Mouse (Mus musculus): Measurements from ENCODE around the gene Pbld2. TPM values are rescaled to one million over a fixed set of nuclear protein-coding genes. Genes with fewer than 3 reads are reported as not detected.

Pbld2 gene
- polyA plus RNA-seq, 1 experiment from 2014 or later, result 1.6 TPM

GRCm38 (mm10) chr10:63064516-63064915 is 40.4 kb downstream of the Pbld2 start:
- Histone ChIP-seq H3K27me3 (no peaks in the 10 kb centered on the region), H3K4me2 (no peak overlapping the region), H3K4me3 (replicated peaks) (no peak overlapping the region), H3K36me3 (no peaks in the 10 kb centered on the region), H3K9ac (no peak overlapping the region), H3K27ac (no peak overlapping the region), H3K9me3 (replicated peaks) (no peaks in the 10 kb centered on the region), H3K4me1 (replicated peaks) (no peaks in the 10 kb centered on the region)
- DNase-seq, result no peak
- no peak for ATAC-seq (ENCODE audit: low read depth)
- WGBS (ENCODE audit: insufficient replicate concordance), result 65% methylated on average over 9 of the region's 9 CpGs

DNA sequence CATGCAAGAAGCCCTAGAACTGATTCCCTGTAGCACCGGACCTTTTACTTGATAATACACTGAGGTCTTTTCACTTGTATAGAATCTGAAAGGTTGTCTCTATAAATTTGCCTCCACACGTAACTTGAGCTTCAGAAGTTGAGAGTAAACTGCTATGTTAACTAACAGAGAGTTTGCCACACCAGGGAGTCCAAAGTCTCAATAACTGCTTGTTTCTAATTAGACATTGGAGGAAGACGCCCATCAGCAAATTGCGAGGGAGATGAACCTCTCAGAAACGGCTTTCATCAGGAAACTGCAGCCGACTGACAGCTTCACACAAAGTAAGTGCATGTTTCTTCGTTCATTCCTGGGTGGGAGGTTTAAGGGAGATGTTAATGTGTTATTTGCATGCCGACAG is 41.4 kb downstream of the Pbld2 start:
- no peaks in the 10 kb centered on the region for H3K36me3 ChIP-seq
- ATAC-seq (ENCODE audit: low read depth) (no peak), DNase-seq (no peak)
- H3K9ac ChIP-seq, result no peak overlapping the region
- no peak overlapping the region for H3K27ac ChIP-seq
- H3K4me2 ChIP-seq, result no peak overlapping the region
- WGBS (ENCODE audit: insufficient replicate concordance), result 56% methylated on average over 8 of the region's 8 CpGs
- no peak overlapping the region for H3K4me3 ChIP-seq (replicated peaks)
- H3K4me1 ChIP-seq (replicated peaks), result no peaks in the 10 kb centered on the region
- no peaks in the 10 kb centered on the region for H3K9me3 ChIP-seq (replicated peaks)
- H3K27me3 ChIP-seq, result no peaks in the 10 kb centered on the region

GRCm38 (mm10) chr10:63065988-63066387 is 41.9 kb downstream of the Pbld2 start:
- Histone ChIP-seq H3K9ac (no peak overlapping the region), H3K9me3 (replicated peaks) (no peaks in the 10 kb centered on the region), H3K27ac (no peak overlapping the region), H3K36me3 (no peaks in the 10 kb centered on the region), H3K4me3 (replicated peaks) (no peak overlapping the region), H3K27me3 (no peaks in the 10 kb centered on the region), H3K4me1 (replicated peaks) (no peaks in the 10 kb centered on the region), H3K4me2 (no peak overlapping the region)
- DNase-seq, result peak; percentile 36
- no peak for ATAC-seq (ENCODE audit: low read depth)
- 8% methylated on average over 5 of the region's 5 CpGs for WGBS (ENCODE audit: insufficient replicate concordance)

DNA sequence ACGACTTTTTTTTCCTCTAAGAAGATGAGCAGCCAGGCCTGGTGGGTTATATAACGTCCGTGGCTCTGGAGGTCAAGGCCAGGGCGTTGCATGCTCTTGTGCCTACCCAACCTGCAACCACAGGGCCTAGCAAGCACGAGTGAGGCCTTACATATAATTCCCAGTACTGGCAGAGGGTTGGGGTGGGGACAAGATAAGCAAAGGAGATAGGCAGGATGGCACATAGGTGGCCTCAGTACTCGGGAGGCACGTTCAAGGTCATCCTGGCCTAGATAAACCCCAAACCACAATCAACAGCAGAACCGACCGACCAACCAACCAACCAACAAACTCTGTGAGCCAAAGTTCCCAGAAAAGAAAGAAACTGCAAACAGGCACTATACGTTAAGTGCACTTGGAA is 62.2 kb downstream of the Pbld2 start:
- H3K9ac ChIP-seq, result no peak overlapping the region
- DNase-seq (peak; percentile 11), ATAC-seq (ENCODE audit: low read depth) (peak; percentile 87)
- no peaks in the 10 kb centered on the region for H3K36me3 ChIP-seq
- H3K27me3 ChIP-seq, result peaks cover 25% of the 10 kb centered on the region
- peaks cover 20% of the 10 kb centered on the region for H3K4me1 ChIP-seq (replicated peaks)
- H3K4me3 ChIP-seq (replicated peaks), result no peak overlapping the region
- H3K27ac ChIP-seq, result 0 out of 2 replicates have a peak overlapping the region, but pooled peaks have one; percentile 4
- no peaks in the 10 kb centered on the region for H3K9me3 ChIP-seq (replicated peaks)
- 26% methylated on average over 10 of the region's 10 CpGs for WGBS (ENCODE audit: insufficient replicate concordance)
- no peak overlapping the region for H3K4me2 ChIP-seq

GRCm38 (mm10) chr10:63089103-63089757 is 65.1 kb downstream of the Pbld2 start:
- no peak overlapping the region for H3K9ac ChIP-seq
- H3K27me3 ChIP-seq, result peaks cover 25% of the 10 kb centered on the region
- H3K4me2 ChIP-seq, result peak overlapping the region; percentile 39; the same call in 1 of the 2 replicates
- peaks cover 13% of the 10 kb centered on the region for H3K4me1 ChIP-seq (replicated peaks)
- no peak overlapping the region for H3K27ac ChIP-seq
- 29% methylated on average over 8 of the region's 8 CpGs for WGBS (ENCODE audit: insufficient replicate concordance)
- no peak overlapping the region for H3K4me3 ChIP-seq (replicated peaks)
- no peak for ATAC-seq (ENCODE audit: low read depth)
- H3K36me3 ChIP-seq, result no peaks in the 10 kb centered on the region
- H3K9me3 ChIP-seq (replicated peaks), result no peaks in the 10 kb centered on the region
- DNase-seq, result no peak

- Histone ChIP-seq H3K4me2 (peak overlapping the region; percentile 39), H3K4me1 (replicated peaks) (peaks cover 12% of the 10 kb centered on the region), H3K9ac (no peak overlapping the region), H3K27ac (no peak overlapping the region), H3K9me3 (replicated peaks) (no peaks in the 10 kb centered on the region), H3K36me3 (no peaks in the 10 kb centered on the region), H3K4me3 (replicated peaks) (no peak overlapping the region), H3K27me3 (peaks cover 25% of the 10 kb centered on the region)
- DNase-seq (no peak), ATAC-seq (ENCODE audit: low read depth) (no peak)
- 11% methylated on average over 26 of the region's 26 CpGs for WGBS (ENCODE audit: insufficient replicate concordance)
These were observed 65.8 kb downstream of the Pbld2 start for GRCm38 (mm10) chr10:63089758-63090571.

DNA sequence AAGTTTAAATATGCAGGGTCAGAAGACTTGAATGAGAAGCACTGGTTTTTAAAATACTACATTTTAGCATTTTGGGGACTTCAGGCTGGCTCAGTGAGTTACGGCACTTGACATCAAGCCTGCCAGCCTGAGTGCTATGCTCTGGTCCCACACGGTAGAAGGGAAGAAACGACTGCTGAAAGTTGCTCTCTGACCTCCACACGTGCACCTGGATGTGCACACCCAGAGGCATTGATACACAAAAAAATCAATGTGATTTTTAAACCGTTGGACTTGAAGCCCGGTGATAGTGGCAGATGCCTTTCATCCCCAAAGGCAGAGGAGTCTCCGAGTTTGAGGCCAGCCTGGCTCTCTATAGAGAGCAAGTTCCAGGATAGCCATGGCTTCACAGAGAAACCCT is 67.8 kb downstream of the Pbld2 start:
- no peak overlapping the region for H3K4me2 ChIP-seq
- no peak overlapping the region for H3K27ac ChIP-seq
- DNase-seq (no peak), ATAC-seq (ENCODE audit: low read depth) (no peak)
- no peak overlapping the region for H3K9ac ChIP-seq
- H3K27me3 ChIP-seq, result peaks cover 29% of the 10 kb centered on the region
- H3K4me1 ChIP-seq (replicated peaks), result peaks cover 1% of the 10 kb centered on the region
- 58% methylated on average over 7 of the region's 7 CpGs for WGBS (ENCODE audit: insufficient replicate concordance)
- H3K9me3 ChIP-seq (replicated peaks), result no peaks in the 10 kb centered on the region
- H3K36me3 ChIP-seq, result no peaks in the 10 kb centered on the region
- H3K4me3 ChIP-seq (replicated peaks), result no peak overlapping the region

DNA sequence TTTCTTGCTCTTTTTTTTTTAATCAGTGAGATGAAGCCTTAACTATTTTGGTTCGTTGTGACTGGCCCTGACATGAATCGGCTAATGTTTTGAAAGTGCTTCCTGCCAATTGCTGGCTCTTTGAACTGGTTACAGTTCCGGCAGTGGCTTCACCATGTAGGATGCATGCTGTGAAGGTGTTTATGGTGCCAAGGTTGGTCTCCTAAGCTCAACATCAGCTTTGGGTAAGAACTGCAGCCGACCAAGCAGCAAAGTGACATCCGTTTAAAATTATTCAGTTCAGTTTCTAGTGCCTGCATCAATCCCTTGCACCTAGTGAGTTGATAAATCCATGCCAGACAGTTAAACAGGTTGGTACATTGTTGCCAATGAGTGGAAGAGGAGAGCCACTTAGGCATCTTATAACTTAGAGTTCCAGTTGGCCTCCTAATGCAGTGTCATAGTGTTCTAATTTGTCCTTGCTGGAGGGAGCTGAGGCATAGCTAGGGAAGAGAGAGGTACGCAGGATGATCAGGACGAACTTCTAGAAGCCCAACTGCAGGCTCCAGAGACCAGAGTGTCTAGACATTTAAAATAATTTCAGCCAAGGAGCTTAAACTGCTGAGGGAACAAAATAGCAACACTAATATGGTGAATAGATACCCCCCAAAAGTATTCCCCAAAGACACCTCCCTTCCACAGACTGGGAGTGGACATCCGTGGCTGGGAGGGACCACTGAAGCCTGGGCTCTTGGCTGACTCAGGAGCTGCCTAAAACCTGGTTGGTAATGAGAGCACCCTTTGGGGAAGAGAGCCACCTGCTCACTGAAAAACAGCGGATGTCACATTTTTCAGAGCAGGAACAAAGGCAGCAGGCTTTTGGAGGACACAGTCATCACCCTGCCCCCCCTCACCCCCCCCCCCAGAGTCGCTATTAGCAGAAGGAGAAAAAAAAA is 68.8 kb downstream of the Pbld2 start:
- H3K4me3 ChIP-seq (replicated peaks), result no peak overlapping the region
- H3K4me1 ChIP-seq (replicated peaks), result no peaks in the 10 kb centered on the region
- no peak overlapping the region for H3K4me2 ChIP-seq
- H3K36me3 ChIP-seq, result no peaks in the 10 kb centered on the region
- ATAC-seq (ENCODE audit: low read depth), result no peak
- WGBS (ENCODE audit: insufficient replicate concordance), result 58% methylated on average over 10 of the region's 10 CpGs
- no peak overlapping the region for H3K9ac ChIP-seq
- H3K27ac ChIP-seq, result no peak overlapping the region
- H3K27me3 ChIP-seq, result peaks cover 34% of the 10 kb centered on the region
- no peaks in the 10 kb centered on the region for H3K9me3 ChIP-seq (replicated peaks)
- no peak for DNase-seq

- Histone ChIP-seq H3K9me3 (replicated peaks) (no peaks in the 10 kb centered on the region), H3K27me3 (peaks cover 47% of the 10 kb centered on the region), H3K4me3 (replicated peaks) (no peak overlapping the region), H3K9ac (no peak overlapping the region), H3K36me3 (no peaks in the 10 kb centered on the region), H3K4me2 (no peak overlapping the region), H3K27ac (no peak overlapping the region), H3K4me1 (replicated peaks) (0 out of 2 replicates have a peak, but pooled peaks cover 2% of the 10 kb centered on the region)
- DNase-seq (no peak), ATAC-seq (ENCODE audit: low read depth) (no peak)
- 68% methylated on average over 2 of the region's 2 CpGs for WGBS (ENCODE audit: insufficient replicate concordance)
These were observed 72.6 kb downstream of the Pbld2 start for GRCm38 (mm10) chr10:63096757-63097156.

DNA sequence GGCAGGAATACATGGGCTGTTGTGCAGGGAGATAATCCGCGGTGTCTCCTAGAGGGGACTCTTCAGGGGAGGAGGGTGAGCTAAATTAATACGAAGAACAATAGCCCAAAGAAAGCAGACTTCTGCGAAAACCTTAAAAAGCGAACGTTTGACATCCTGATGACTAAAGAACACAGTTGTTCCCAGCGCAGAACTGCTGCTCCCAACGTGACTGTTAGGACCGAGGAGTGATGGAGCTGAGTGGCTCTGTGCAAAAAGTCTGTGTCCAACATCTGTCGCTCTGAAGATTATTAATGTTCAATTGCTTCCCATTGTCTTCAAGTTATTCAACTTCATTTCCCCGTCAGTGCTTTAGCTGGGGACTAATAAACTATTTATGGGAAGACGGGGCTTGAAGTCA is 74.1 kb downstream of the Pbld2 start:
- Histone ChIP-seq H3K4me1 (replicated peaks) (0 out of 2 replicates have a peak, but pooled peaks cover 2% of the 10 kb centered on the region), H3K4me2 (no peak overlapping the region), H3K9me3 (replicated peaks) (no peaks in the 10 kb centered on the region), H3K9ac (no peak overlapping the region), H3K4me3 (replicated peaks) (no peak overlapping the region), H3K36me3 (no peaks in the 10 kb centered on the region), H3K27me3 (peaks cover 52% of the 10 kb centered on the region), H3K27ac (no peak overlapping the region)
- DNase-seq, result no peak
- 58% methylated on average over 12 of the region's 12 CpGs for WGBS (ENCODE audit: insufficient replicate concordance)
- ATAC-seq (ENCODE audit: low read depth), result no peak

DNA sequence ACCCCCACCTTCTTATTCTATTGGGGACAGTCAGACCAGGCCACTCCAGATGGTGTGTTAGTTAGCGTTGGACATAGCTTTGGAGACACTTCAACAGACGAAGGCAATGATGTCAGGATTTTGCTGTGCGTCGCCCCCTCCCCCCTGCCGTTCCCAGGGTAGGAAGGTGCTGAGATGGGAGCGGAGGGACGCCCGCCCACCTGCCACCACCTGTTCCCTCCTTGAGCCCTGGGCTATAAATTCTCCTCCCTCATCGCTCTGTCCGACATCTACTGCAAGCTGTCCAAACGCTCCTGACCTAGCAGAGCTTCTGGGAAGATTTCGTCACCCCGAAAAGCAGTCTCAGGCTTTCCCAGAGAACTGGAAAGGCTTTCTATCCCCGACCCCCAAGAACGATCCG is 75.4 kb downstream of the Pbld2 start, which contains the start of gene Atoh7:
Gene Atoh7, plus strand, starts transcription at position 131 of the 400 bp plus-strand sequence.
- no peak for DNase-seq
- peaks cover 52% of the 10 kb centered on the region for H3K27me3 ChIP-seq
- 15% methylated on average over 16 of the region's 16 CpGs for WGBS (ENCODE audit: insufficient replicate concordance)

More for the DNA sequence above, 75.4 kb downstream of the Pbld2 start, which contains the start of gene Atoh7:
- Histone ChIP-seq H3K27ac (no peak within 1 kb of the TSS), H3K4me1 (replicated peaks) (0 out of 2 replicates have a peak, but pooled peaks cover 2% of the 10 kb centered on the region), H3K36me3 (no peaks in the 10 kb centered on the region), H3K4me3 (replicated peaks) (peak within 1 kb of the TSS; percentile 55), H3K9ac (0 out of 2 replicates have a peak within 1 kb of the TSS, but pooled peaks have one; percentile 18), H3K9me3 (replicated peaks) (no peaks in the 10 kb centered on the region), H3K4me2 (peak within 1 kb of the TSS; percentile 67)
- no peak for ATAC-seq (ENCODE audit: low read depth)
